Mouse (Mus musculus) stomach, postnatal 0 days (tissue): ENCODE results near the gene Catsperg1.

Source experiments
- CTCF ChIP-seq: IDR thresholded peaks from 2 replicates; pipeline ENCODE4 v1.5.1; 2016; ENCODE audit warnings: antibody characterized with exemption, low read depth, mild to moderate bottlenecking, moderate library complexity
- EP300 ChIP-seq: optimal IDR thresholded peaks from 2 replicates; pipeline ENCODE3; 2016; ENCODE audit warnings: antibody characterized with exemption

GRCm38 (mm10) chr7:29168121-29168695 lies 45.6 kb downstream of the Catsperg1 start:
- TF ChIP-seq CTCF, result no peak
- no peak for TF ChIP-seq EP300
